Mouse (Mus musculus) lung, postnatal 0 days (tissue): ENCODE results near the gene Cul7.

ENCODE experiments used
- CTCF ChIP-seq: IDR thresholded peaks from 2 replicates; pipeline ENCODE4 v1.5.1; 2016; ENCODE audit warnings: antibody characterized with exemption, mild to moderate bottlenecking
- EP300 ChIP-seq: IDR thresholded peaks from 2 replicates; pipeline ENCODE4 v1.6.1; 2016; ENCODE audit warnings: antibody characterized with exemption, mild to moderate bottlenecking, control low read depth

DNA sequence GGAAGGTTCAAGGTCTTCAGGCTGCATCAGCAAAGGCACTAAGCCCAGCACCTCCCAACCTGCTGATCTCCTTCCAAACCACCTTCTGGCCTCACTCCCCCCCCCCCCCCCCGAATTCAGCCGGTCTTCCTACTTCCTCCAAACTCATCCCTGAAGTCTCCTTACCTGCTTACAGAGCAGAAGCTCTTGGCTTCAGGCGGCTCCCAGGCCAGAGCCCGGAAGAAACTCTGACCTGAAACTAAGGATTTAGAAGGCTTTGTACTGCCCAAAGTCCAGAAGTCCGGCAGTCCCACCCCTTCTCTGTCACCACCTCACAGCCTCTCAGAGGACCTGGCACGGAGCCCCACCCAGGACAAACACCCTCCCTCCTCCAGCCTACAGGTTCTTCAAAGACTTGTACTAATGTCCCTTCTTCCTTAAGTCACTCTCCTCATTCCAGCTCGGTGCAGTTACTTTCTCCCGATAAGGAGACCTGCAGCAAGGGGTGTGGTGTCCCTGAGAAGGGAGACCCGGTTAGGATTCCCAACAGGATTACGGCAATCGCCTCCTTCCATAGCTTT is 5.1 kb upstream of the Cul7 start:
- TF ChIP-seq CTCF (no peak), EP300 (peak; percentile 10; the same call in 1 of the 2 replicates)
